Mouse (Mus musculus) hindbrain, embryonic 11.5 days (tissue): ENCODE results near the gene Gpr107. TPM values are rescaled to one million over a fixed set of nuclear protein-coding genes. Genes with fewer than 3 reads are reported as not detected.

Experiments used
- ATAC-seq: fragments of 200-750 bp; cut with Nextera tagmentation; 2 replicates; pipeline ENCODE4 v1.8.0; 2017; ENCODE audit warnings: mild to moderate bottlenecking, moderate TSS enrichment, moderate library complexity; ENCODE audit not compliant: low FRiP score
- DNase-seq: peaks from one replicate; pipeline ENCODE4 v3.0.0-alpha.2; 2015; ENCODE audit warnings: low spot score
- H3K27ac ChIP-seq: fragments of 300-500 bp; sonication (generic); 2 replicates; pipeline ENCODE4 v1.5.1; 2014; ENCODE audit warnings: mild to moderate bottlenecking, low read depth, low read length
- H3K27me3 ChIP-seq: fragments of 300-500 bp; sonication (generic); 2 replicates; pipeline ENCODE4 v1.6.1; 2014; ENCODE audit warnings: mild to moderate bottlenecking, low read length, moderate library complexity, mixed read lengths; ENCODE audit not compliant: control insufficient read depth, insufficient read depth
- H3K36me3 ChIP-seq: fragments of 300-500 bp; sonication (generic); 2 replicates; pipeline ENCODE4 v1.6.1; 2014; ENCODE audit warnings: mild to moderate bottlenecking, low read length, moderate library complexity, mixed read lengths; ENCODE audit not compliant: control insufficient read depth, insufficient read depth
- H3K4me1 ChIP-seq: fragments of 300-500 bp; sonication (generic); replicated peaks from 2 replicates; pipeline ENCODE4 v1.6.1; 2014; ENCODE audit warnings: low read length, mixed read lengths; ENCODE audit not compliant: control insufficient read depth, insufficient read depth
- H3K4me2 ChIP-seq: fragments of 300-500 bp; sonication (generic); replicated peaks from 2 replicates; pipeline ENCODE4 v1.6.1; 2014; ENCODE audit warnings: mild to moderate bottlenecking, low read depth, low read length
- H3K4me3 ChIP-seq: fragments of 300-500 bp; sonication (generic); 2 replicates; pipeline ENCODE4 v1.5.1; 2014; ENCODE audit warnings: low read depth, low read length
- H3K9ac ChIP-seq: fragments of 300-500 bp; sonication (generic); 2 replicates; pipeline ENCODE4 v1.6.1; 2014; ENCODE audit warnings: low read depth, low read length
- H3K9me3 ChIP-seq: fragments of 300-500 bp; sonication (generic); 2 replicates; pipeline ENCODE4 v1.6.1; 2016; ENCODE audit warnings: low read length; ENCODE audit not compliant: control insufficient read depth
- WGBS: fragments of 180-500 bp; shearing (Covaris S2); extraction: QIAGEN DNeasy Blood & Tissue Kit; methylation state at CpG from one replicate; pipeline ENCODE4 v1.1.7; 2014; 5-methylcytosine and 5-hydroxymethylcytosine counted together
- polyA plus RNA-seq: library from polyadenylated mRNA; unstranded; fragments of >200 nt; fragmentation: Nextera tagmentation; extraction: Ambion mirVana; gene quantifications from 2 replicates; pipeline ENCODE4 v1.2.1, GENCODE M21; 2014

Gpr107 gene
- polyA plus RNA-seq, 1 experiment from 2014 or later, result 35.8 TPM

DNA sequence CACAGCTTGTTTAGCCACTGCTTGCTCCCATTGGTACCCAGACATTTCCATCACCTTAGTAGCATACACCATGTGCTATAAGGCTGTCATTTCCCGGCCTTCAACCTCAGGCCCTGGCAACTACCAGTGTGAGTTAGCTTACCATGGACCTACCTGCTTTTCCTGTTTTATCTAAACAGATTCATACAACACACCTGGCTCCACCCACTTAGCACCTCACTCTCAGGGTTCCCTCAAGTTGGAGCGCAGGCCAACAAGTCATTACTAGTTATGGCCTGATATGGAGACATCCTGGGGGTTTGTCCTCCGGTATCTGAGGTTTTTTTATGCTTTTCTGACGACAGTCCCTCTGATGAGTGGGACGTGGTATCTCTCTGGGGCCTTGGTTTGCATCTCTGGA, 28.6 kb upstream of the Gpr107 start:
- no peak overlapping the region for H3K4me3 ChIP-seq

DNA sequence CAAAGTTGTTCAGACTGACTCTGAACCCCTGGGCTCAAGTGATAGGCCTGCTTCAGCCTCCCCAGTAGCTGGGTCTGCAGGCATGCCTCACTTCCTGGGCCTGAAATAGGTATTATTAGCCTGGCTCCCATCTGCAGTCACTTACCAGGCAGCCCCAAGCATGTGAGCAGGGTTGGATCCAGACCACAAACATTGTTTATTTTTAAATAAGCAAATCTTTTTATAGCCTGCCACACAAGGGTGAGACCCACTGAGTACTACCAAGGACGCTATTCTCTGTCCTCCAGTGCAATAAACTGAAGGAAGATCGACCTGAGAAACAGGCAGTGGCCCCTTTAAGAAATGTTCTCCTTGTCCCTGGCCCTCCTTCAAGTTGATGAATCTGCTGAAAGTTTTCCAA, 27.4 kb upstream of the Gpr107 start:
- ATAC-seq, result no peak
- Histone ChIP-seq H3K9me3 (no peaks in the 10 kb centered on the region), H3K9ac (no peak overlapping the region), H3K4me1 (no peaks in the 10 kb centered on the region), H3K27ac (no peak overlapping the region), H3K36me3 (no peaks in the 10 kb centered on the region), H3K4me2 (no peak overlapping the region), H3K27me3 (no peaks in the 10 kb centered on the region), H3K4me3 (no peak overlapping the region)
- WGBS, result 79% methylated on average over 2 of the region's 2 CpGs
- DNase-seq, result no peak

More for the DNA sequence above, 28.6 kb upstream of the Gpr107 start:
- Histone ChIP-seq H3K27ac (no peak overlapping the region), H3K4me2 (no peak overlapping the region), H3K9me3 (no peaks in the 10 kb centered on the region), H3K27me3 (no peaks in the 10 kb centered on the region), H3K9ac (no peak overlapping the region), H3K36me3 (no peaks in the 10 kb centered on the region), H3K4me1 (no peaks in the 10 kb centered on the region)
- ATAC-seq, result no peak
- WGBS, result 90% methylated on average over 5 of the region's 5 CpGs
- DNase-seq, result no peak

DNA sequence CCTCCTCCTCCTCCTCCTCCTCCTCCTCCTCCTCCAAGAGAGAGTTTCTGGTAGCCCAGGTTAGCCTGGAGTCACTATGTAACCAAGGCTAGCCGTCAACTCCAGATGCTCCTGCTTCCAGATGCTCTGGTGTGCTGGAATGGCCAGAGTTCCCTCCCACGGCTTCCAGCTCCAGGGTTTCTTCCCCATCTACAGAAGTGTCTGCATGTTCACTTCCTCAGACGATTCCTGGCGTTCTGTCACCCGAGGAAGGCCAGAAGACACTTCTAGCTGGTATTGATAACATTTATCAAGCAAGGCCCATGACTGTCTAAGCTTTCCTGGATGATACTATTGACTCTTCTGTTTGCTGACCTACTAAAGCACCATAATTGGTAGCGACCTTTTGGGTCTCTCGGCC, 27.0 kb upstream of the Gpr107 start:
- no peak overlapping the region for H3K4me2 ChIP-seq
- H3K36me3 ChIP-seq, result no peaks in the 10 kb centered on the region
- no peaks in the 10 kb centered on the region for H3K4me1 ChIP-seq
- H3K9me3 ChIP-seq, result no peaks in the 10 kb centered on the region
- H3K4me3 ChIP-seq, result no peak overlapping the region
- DNase-seq (no peak), ATAC-seq (no peak)
- no peak overlapping the region for H3K27ac ChIP-seq
- no peak overlapping the region for H3K9ac ChIP-seq
- H3K27me3 ChIP-seq, result no peaks in the 10 kb centered on the region
- WGBS, result 84% methylated on average over 7 of the region's 7 CpGs

- no peak overlapping the region for H3K4me3 ChIP-seq
- no peak overlapping the region for H3K4me2 ChIP-seq
- no peak overlapping the region for H3K9ac ChIP-seq
- no peaks in the 10 kb centered on the region for H3K36me3 ChIP-seq
- no peak overlapping the region for H3K27ac ChIP-seq
- no peak for DNase-seq
- H3K9me3 ChIP-seq, result no peaks in the 10 kb centered on the region
- no peak for ATAC-seq
- no peaks in the 10 kb centered on the region for H3K27me3 ChIP-seq
- WGBS, result 91% methylated on average over 9 of the region's 9 CpGs
- H3K4me1 ChIP-seq, result no peaks in the 10 kb centered on the region
These were observed 26.1 kb upstream of the Gpr107 start for GRCm38 (mm10) chr2:31126048-31126447.

DNA sequence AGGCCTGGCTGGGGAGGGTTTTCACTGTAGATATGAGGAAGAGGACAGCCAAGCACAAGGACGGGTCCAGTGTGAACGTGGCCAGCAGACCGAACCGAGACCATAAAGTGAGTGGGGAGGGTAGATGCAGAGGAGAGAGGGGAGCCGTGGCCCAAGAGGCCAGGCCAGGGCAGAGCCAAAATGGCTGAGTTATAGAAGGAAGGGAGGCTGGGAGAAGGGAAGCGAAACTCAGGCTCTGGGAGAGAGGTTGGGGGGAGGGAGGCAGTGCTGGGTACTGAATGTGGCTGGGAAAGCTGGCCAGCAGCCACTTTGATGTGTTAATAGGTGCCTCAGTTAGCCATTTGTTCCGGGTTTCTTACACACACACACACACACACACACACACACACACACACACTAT, 24.9 kb upstream of the Gpr107 start:
- no peak for ATAC-seq
- WGBS, result 73% methylated on average over 7 of the region's 7 CpGs
- no peak for DNase-seq

DNA sequence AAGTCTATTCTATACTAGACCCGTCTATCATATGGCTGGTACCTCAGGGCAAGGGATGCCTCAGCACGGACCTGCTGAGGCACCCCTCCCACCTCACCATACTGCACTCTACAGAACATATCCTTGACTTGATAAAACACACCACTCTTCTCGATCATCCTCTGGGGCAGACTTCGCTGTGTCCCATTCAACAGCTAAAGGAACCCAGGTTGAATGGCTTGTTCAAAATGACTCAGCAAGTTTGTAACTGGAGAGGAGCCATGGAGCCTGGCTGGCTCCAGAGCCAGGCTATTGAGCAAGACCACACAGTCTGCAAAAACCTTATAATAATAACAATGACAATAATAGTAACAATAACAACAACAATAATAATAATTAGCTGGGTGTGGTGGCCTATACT, 24.2 kb upstream of the Gpr107 start:
- Histone ChIP-seq H3K27ac (no peak overlapping the region), H3K27me3 (no peaks in the 10 kb centered on the region), H3K4me3 (no peak overlapping the region), H3K9me3 (no peaks in the 10 kb centered on the region), H3K4me2 (no peak overlapping the region), H3K4me1 (no peaks in the 10 kb centered on the region), H3K9ac (no peak overlapping the region), H3K36me3 (no peaks in the 10 kb centered on the region)
- 65% methylated on average over 4 of the region's 4 CpGs for WGBS
- ATAC-seq (no peak), DNase-seq (no peak)

More for the DNA sequence above, 24.9 kb upstream of the Gpr107 start:
- no peak overlapping the region for H3K27ac ChIP-seq
- no peaks in the 10 kb centered on the region for H3K36me3 ChIP-seq
- no peaks in the 10 kb centered on the region for H3K27me3 ChIP-seq
- no peak overlapping the region for H3K4me2 ChIP-seq
- no peaks in the 10 kb centered on the region for H3K4me1 ChIP-seq
- no peak overlapping the region for H3K4me3 ChIP-seq
- H3K9ac ChIP-seq, result no peak overlapping the region
- no peaks in the 10 kb centered on the region for H3K9me3 ChIP-seq

GRCm38 (mm10) chr2:31129742-31130518, 22.2 kb upstream of the Gpr107 start:
- no peaks in the 10 kb centered on the region for H3K27me3 ChIP-seq
- H3K4me3 ChIP-seq, result no peak overlapping the region
- no peak overlapping the region for H3K9ac ChIP-seq
- no peaks in the 10 kb centered on the region for H3K4me1 ChIP-seq
- no peaks in the 10 kb centered on the region for H3K9me3 ChIP-seq
- DNase-seq (no peak), ATAC-seq (no peak)
- H3K4me2 ChIP-seq, result no peak overlapping the region
- H3K36me3 ChIP-seq, result no peaks in the 10 kb centered on the region
- 88% methylated on average over 14 of the region's 14 CpGs for WGBS
- H3K27ac ChIP-seq, result no peak overlapping the region

- 80% methylated on average over 8 of the region's 8 CpGs for WGBS
- no peaks in the 10 kb centered on the region for H3K9me3 ChIP-seq
- H3K27me3 ChIP-seq, result no peaks in the 10 kb centered on the region
- H3K36me3 ChIP-seq, result no peaks in the 10 kb centered on the region
- no peak for ATAC-seq
- DNase-seq, result no peak
- no peaks in the 10 kb centered on the region for H3K4me1 ChIP-seq
- no peak overlapping the region for H3K4me3 ChIP-seq
- no peak overlapping the region for H3K4me2 ChIP-seq
- no peak overlapping the region for H3K9ac ChIP-seq
- H3K27ac ChIP-seq, result no peak overlapping the region
These were observed 21.3 kb upstream of the Gpr107 start for GRCm38 (mm10) chr2:31130815-31131299.

DNA sequence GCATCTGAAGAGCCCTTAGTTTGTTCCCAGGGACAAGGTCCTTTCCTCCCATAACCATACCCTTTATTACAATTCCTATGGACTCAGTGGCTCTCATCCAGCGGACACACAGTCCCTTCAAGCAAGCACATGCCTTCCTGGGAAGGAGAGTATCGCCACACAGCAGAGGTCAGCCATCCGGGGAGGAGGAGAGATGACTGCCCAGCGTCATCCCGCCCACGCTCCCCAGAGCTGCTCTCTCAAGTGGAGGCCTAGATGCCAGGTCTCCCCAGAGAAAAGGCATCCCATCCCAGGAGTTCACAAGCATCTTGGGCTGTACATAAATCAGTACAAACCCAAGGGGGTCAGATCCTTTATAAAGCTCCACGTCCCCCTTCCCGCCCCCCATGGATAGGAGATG, 19.4 kb upstream of the Gpr107 start:
- Histone ChIP-seq H3K27me3 (no peaks in the 10 kb centered on the region), H3K36me3 (no peaks in the 10 kb centered on the region), H3K4me3 (no peak overlapping the region), H3K4me2 (no peak overlapping the region), H3K9ac (no peak overlapping the region), H3K9me3 (no peaks in the 10 kb centered on the region), H3K4me1 (no peaks in the 10 kb centered on the region), H3K27ac (no peak overlapping the region)
- 72% methylated on average over 8 of the region's 8 CpGs for WGBS
- ATAC-seq (no peak), DNase-seq (no peak)
